Mouse (Mus musculus) hindbrain, embryonic 14.5 days (tissue): ENCODE measurements at regions not wholly inside any gene's neighbourhood (a gene's known extent, or its start where the extent isn't known, plus 50 kb on each side); places are given as distances from the start of the nearest gene placed in this dataset.

Source experiments
- ATAC-seq: fragments of 200-750 bp; cut with Nextera tagmentation; 2 replicates; pipeline ENCODE4 v1.8.0; 2017; ENCODE audit warnings: moderate number of reproducible peaks, mild to moderate bottlenecking, moderate TSS enrichment, moderate library complexity; ENCODE audit not compliant: low FRiP score
- DNase-seq: peaks from one replicate; pipeline ENCODE4 v3.0.0-alpha.2; 2015; ENCODE audit warnings: low spot score
- H3K27ac ChIP-seq: fragments of 300-500 bp; sonication (generic); 2 replicates; pipeline ENCODE4 v1.5.1; 2014; ENCODE audit warnings: mild to moderate bottlenecking, moderate library complexity
- H3K27me3 ChIP-seq: fragments of 300-500 bp; sonication (generic); 2 replicates; pipeline ENCODE4 v1.6.1; 2014; ENCODE audit warnings: mild to moderate bottlenecking, low read length, mixed read lengths; ENCODE audit not compliant: control insufficient read depth, insufficient read depth
- H3K36me3 ChIP-seq: fragments of 300-500 bp; sonication (generic); replicated peaks from 2 replicates; pipeline ENCODE4 v1.6.1; 2014; ENCODE audit not compliant: control insufficient read depth, insufficient read depth
- H3K4me1 ChIP-seq: fragments of 300-500 bp; sonication (generic); replicated peaks from 2 replicates; pipeline ENCODE4 v1.6.1; 2014; ENCODE audit warnings: antibody characterized with exemption, low read length, mixed read lengths; ENCODE audit not compliant: control insufficient read depth, insufficient read depth
- H3K4me2 ChIP-seq: fragments of 300-500 bp; sonication (generic); replicated peaks from 2 replicates; pipeline ENCODE4 v1.6.1; 2014; ENCODE audit warnings: mild to moderate bottlenecking, moderate library complexity
- H3K4me3 ChIP-seq: fragments of 300-500 bp; sonication (generic); replicated peaks from 2 replicates; pipeline ENCODE4 v1.5.1; 2014; ENCODE audit warnings: mild to moderate bottlenecking, low read length
- H3K9ac ChIP-seq: fragments of 300-500 bp; sonication (generic); 2 replicates; pipeline ENCODE4 v1.6.1; 2014
- H3K9me3 ChIP-seq: fragments of 300-500 bp; sonication (generic); 2 replicates; pipeline ENCODE4 v1.6.1; 2016; ENCODE audit warnings: low read length; ENCODE audit not compliant: control insufficient read depth
- WGBS: fragments of 180-500 bp; shearing (Covaris S2); extraction: QIAGEN DNeasy Blood & Tissue Kit; methylation state at CpG from one replicate; pipeline ENCODE4 v1.1.7; 2014; 5-methylcytosine and 5-hydroxymethylcytosine counted together

- Histone ChIP-seq H3K36me3 (no peaks in the 10 kb centered on the region), H3K9ac (no peak overlapping the region), H3K27ac (no peak overlapping the region), H3K4me3 (no peak overlapping the region), H3K27me3 (no peaks in the 10 kb centered on the region), H3K4me1 (no peaks in the 10 kb centered on the region), H3K9me3 (no peaks in the 10 kb centered on the region), H3K4me2 (no peak overlapping the region)
- DNase-seq (no peak), ATAC-seq (no peak)
- 69% methylated on average over 1 of the region's 1 CpGs for WGBS
Observed at GRCm38 (mm10) chr7:68412786-68413185, 139.1 kb downstream of the Fam169b start.
